8 mouse cellular contexts compared by ENCODE assay signal in the genomic region with DNA sequence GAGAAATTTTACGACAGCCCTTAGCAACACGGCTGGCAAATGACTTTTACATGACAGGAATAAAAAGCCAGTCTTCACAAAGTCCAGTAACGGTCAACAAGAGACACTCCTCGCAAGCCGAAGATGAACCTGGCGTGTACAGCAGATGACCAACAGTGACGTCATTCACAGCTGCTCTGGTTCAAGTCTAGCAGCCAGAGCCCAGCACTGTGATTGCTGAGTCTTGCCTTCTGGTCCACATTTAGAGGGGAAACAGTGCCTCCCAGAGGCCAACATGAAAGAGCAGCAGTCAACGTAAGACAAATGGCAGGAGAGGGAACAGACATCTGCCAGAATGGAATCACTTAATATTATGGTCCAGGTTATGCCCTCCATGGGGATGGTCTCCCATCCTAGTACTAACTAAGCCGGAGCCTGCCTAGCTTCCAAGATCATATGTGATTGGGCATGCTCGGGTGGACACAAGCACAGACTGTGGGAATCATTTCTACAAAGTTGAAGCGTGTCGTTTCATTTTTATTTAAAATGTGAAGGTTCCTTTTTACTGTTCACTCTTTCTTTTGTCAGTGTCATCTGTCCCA. TPM values are rescaled to one million over a fixed set of nuclear protein-coding genes. Genes with fewer than 3 reads are reported as not detected.
DNase-seq lines count a peak whose midpoint lies in the region; ATAC-seq and TF ChIP-seq lines count a peak whose summit lies in the region.

No protein-coding gene starts in this region.

- no peak overlapping the region for H3K9ac ChIP-seq in stomach, postnatal 0 days (ENCODE audit: low read length)

- TF ChIP-seq POLR2A in myocyte (IDR thresholded peaks at IDR 0.05; ENCODE audit: insufficient read length, low read depth): no peak

- H3K79me2 ChIP-seq in myocyte (ENCODE audit: control insufficient read depth, insufficient read depth): no peaks in the 10 kb centered on the region

- 0 out of 2 replicates have a peak, but pooled peaks cover 2% of the 10 kb centered on the region for H3K36me3 ChIP-seq in heart, embryonic 10.5 days
- no peaks in the 10 kb centered on the region for H3K36me3 ChIP-seq in myocyte (ENCODE audit: control insufficient read depth, insufficient read depth)
- H3K36me3 ChIP-seq in stomach, postnatal 0 days (ENCODE audit: control insufficient read depth, insufficient read depth, low read length): no peaks in the 10 kb centered on the region

- peak; percentile 89 for ATAC-seq in stomach, postnatal 0 days (ENCODE audit: low FRiP score, low TSS enrichment)

- no peak for TF ChIP-seq EP300 in stomach, postnatal 0 days (optimal IDR thresholded peaks at IDR 0.05)

- peak; percentile 95 for TF ChIP-seq CTCF in stomach, postnatal 0 days (IDR thresholded peaks at IDR 0.05; ENCODE audit: low read depth)

- H3ac ChIP-seq in myocyte (ENCODE audit: control insufficient read depth, insufficient read length): no peak overlapping the region

- no peaks in the 10 kb centered on the region for H3K9me3 ChIP-seq in heart, embryonic 10.5 days
- H3K9me3 ChIP-seq in stomach, postnatal 0 days (ENCODE audit: control insufficient read depth, low read length): no peaks in the 10 kb centered on the region

- H3K4me2 ChIP-seq in myocyte (ENCODE audit: low read depth): peak overlapping the region; percentile 31
- H3K4me2 ChIP-seq in stomach, postnatal 0 days (replicated peaks; ENCODE audit: low read depth): no peak overlapping the region

- WGBS in heart, embryonic 10.5 days: 48% methylated on average over 12 of the region's 12 CpGs
- WGBS in stomach, postnatal 0 days: 52% methylated on average over 12 of the region's 12 CpGs

- H3K4me1 ChIP-seq in heart, embryonic 10.5 days: no peaks in the 10 kb centered on the region
- no peaks in the 10 kb centered on the region for H3K4me1 ChIP-seq in stomach, postnatal 0 days (replicated peaks; ENCODE audit: control insufficient read depth, insufficient read depth)

- peak; percentile 90 for DNase-seq in 416B (ENCODE audit: low read depth)
- DNase-seq in adrenal gland, adult 18-20 months (ENCODE audit: low spot score in 2 of 2): peak; percentile 61 to 67
- peak; percentile 47 for DNase-seq in embryo, embryonic 9.5 days (ENCODE audit: extremely low spot score)
- DNase-seq in heart, embryonic 10.5 days (ENCODE audit: low spot score): peak; percentile 89
- DNase-seq in kidney, adult 9 months: peak; percentile 77
- DNase-seq in liver: peak; percentile 56
- DNase-seq in stomach, postnatal 0 days (ENCODE audit: low spot score): peak; percentile 72

- H3K27ac ChIP-seq in heart, embryonic 10.5 days: no peak overlapping the region
- H3K27ac ChIP-seq in stomach, postnatal 0 days (replicated peaks): no peak overlapping the region

- no peak overlapping the region for H3K4me3 ChIP-seq in heart, embryonic 10.5 days
- no peak overlapping the region for H3K4me3 ChIP-seq in myocyte
- no peak overlapping the region for H3K4me3 ChIP-seq in stomach, postnatal 0 days (ENCODE audit: low read depth, low read length)

- H3K27me3 ChIP-seq in heart, embryonic 10.5 days (ENCODE audit: insufficient read depth, poor library complexity, severe bottlenecking): no peaks in the 10 kb centered on the region
- no peaks in the 10 kb centered on the region for H3K27me3 ChIP-seq in myocyte (ENCODE audit: control insufficient read depth, insufficient read depth, insufficient read length)
- H3K27me3 ChIP-seq in stomach, postnatal 0 days (ENCODE audit: control insufficient read depth, insufficient read depth, low read length): no peaks in the 10 kb centered on the region

TF ChIP-seq in myocyte, 11 proteins besides CTCF, POLR2A, EP300 and RAD21:
- no peak for TF ChIP-seq MAX (IDR thresholded peaks at IDR 0.05; ENCODE audit: low read depth)
- no peak for TF ChIP-seq TCF12 (IDR thresholded peaks at IDR 0.05; ENCODE audit: insufficient read depth, poor library complexity, severe bottlenecking)
- TF ChIP-seq REST (IDR thresholded peaks at IDR 0.05; ENCODE audit: insufficient read depth, insufficient read length): no peak
- TF ChIP-seq SRF (IDR thresholded peaks at IDR 0.05; ENCODE audit: control insufficient read depth, insufficient read length, low read depth): no peak
- peak in 2 of 3 experiments; percentile 53 to 74 for TF ChIP-seq MYOD1 (IDR thresholded peaks at IDR 0.05; ENCODE audit: control insufficient read depth in 1 of 3, insufficient read length in 2 of 3, low read depth in 2 of 3)
- no peak for TF ChIP-seq CEBPB (IDR thresholded peaks at IDR 0.05; ENCODE audit: insufficient read depth, poor library complexity, severe bottlenecking)
- TF ChIP-seq TCF3 (IDR thresholded peaks at IDR 0.05; ENCODE audit: insufficient read length, low read depth): no peak
- TF ChIP-seq MYOG (IDR thresholded peaks at IDR 0.05; ENCODE audit: control insufficient read depth in 1 of 3, insufficient read depth in 1 of 3, insufficient read length in 2 of 3, low read depth in 2 of 3): peak; percentile 16 to 74 (median 56)
- TF ChIP-seq USF1 (IDR thresholded peaks at IDR 0.05; ENCODE audit: low read depth): no peak
- TF ChIP-seq E2F4 (IDR thresholded peaks at IDR 0.05; ENCODE audit: insufficient read depth): no peak
- TF ChIP-seq POLR2AphosphoS2 (IDR thresholded peaks at IDR 0.05; ENCODE audit: insufficient read length, low read depth): no peak

RNA-seq across cellular contexts. Expression of a gene that starts 19.8 kb away (rescaled TPM):
- 10 to 100 TPM; 81.8 to 98.8 TPM for total RNA-seq in adrenal gland, adult 18-20 months (2021)
- 40.4 and 48.9 TPM in 2 replicates for polyA plus RNA-seq in heart, embryonic 10.5 days (2016; fragmentation: Nextera tagmentation; extraction: Ambion mirVana)
- 55.2 TPM for polyA plus RNA-seq in myocyte (2012; fragmentation: generic; extraction: Trizol)
- 36.6 and 36.7 TPM in 2 replicates for polyA plus RNA-seq in stomach, postnatal 0 days (2015; fragmentation: Nextera tagmentation; extraction: Ambion mirVana)

RNA-seq across cellular contexts. Expression of a gene that starts 34.4 kb away (rescaled TPM):
- total RNA-seq in adrenal gland, adult 18-20 months (2021): 100 to 1,000 TPM; 117 to 135 TPM
- 207 and 210 TPM in 2 replicates for polyA plus RNA-seq in heart, embryonic 10.5 days (2016; fragmentation: Nextera tagmentation; extraction: Ambion mirVana)
- 25.8 TPM for polyA plus RNA-seq in myocyte (2012; fragmentation: generic; extraction: Trizol)
- polyA plus RNA-seq in stomach, postnatal 0 days (2015; fragmentation: Nextera tagmentation; extraction: Ambion mirVana): 94.0 and 111 TPM in 2 replicates
